Mouse (Mus musculus): ENCODE data around the gene Clec4a3. TPM values are rescaled to one million over a fixed set of nuclear protein-coding genes. Genes with fewer than 3 reads are reported as not detected.

Clec4a3 gene
- not detected in 2 replicates for total RNA-seq (2012; rRNA removed)
- polyA plus RNA-seq (2012; ENCODE audit: insufficient read depth in 1 of 2, insufficient read length in 2 of 2, low read depth in 1 of 2, low replicate concordance in 2 of 2, missing spikeins in 1 of 2) = not detected

- Histone ChIP-seq H3K4me1 (ENCODE audit: control insufficient read depth in 1 of 2, insufficient read depth in 2 of 2, low read length in 2 of 2) (no peaks in the 10 kb centered on the region), H3K4me3 (ENCODE audit: control insufficient read depth in 1 of 2, insufficient read depth in 1 of 2, low read depth in 2 of 2, low read length in 2 of 2) (no peak within 1 kb of the TSS), H3K9ac (ENCODE audit: control insufficient read depth, low read depth, low read length, poor library complexity, severe bottlenecking) (no peak within 1 kb of the TSS), H3K79me2 (ENCODE audit: control insufficient read depth, insufficient read depth, low read length, poor library complexity) (no peaks in the 10 kb centered on the region), H3K27ac (ENCODE audit: control insufficient read depth, low read depth, low read length) (no peak within 1 kb of the TSS), H3K9me3 (replicated peaks; ENCODE audit: insufficient read depth, low read length) (no peaks in the 10 kb centered on the region), H3K36me3 (ENCODE audit: control insufficient read depth in 1 of 2, insufficient read depth in 2 of 2, low read length in 2 of 2) (no peaks in the 10 kb centered on the region), H3K27me3 (ENCODE audit: control insufficient read depth in 1 of 2, insufficient read depth in 2 of 2, low read length in 2 of 2) (no peaks in the 10 kb centered on the region; a peak in 1 of 4 replicates)
- TF ChIP-seq MXI1 (IDR thresholded peaks at IDR 0.05; ENCODE audit: low read depth, low read length) = no peak
- TF ChIP-seq MEF2A (IDR thresholded peaks at IDR 0.05; ENCODE audit: extremely low read depth, insufficient replicate concordance, low read depth, low read length, poor library complexity, severe bottlenecking) = no peak
- TF ChIP-seq BHLHE40 (IDR thresholded peaks at IDR 0.05; ENCODE audit: borderline replicate concordance, low read depth, low read length) = no peak
- TF ChIP-seq JUND (IDR thresholded peaks at IDR 0.05; ENCODE audit: low read depth, low read length) = no peak
- no peak for TF ChIP-seq ZNF384 (IDR thresholded peaks at IDR 0.05; ENCODE audit: low read depth, low read length)
- no peak for TF ChIP-seq USF1 (IDR thresholded peaks at IDR 0.05; ENCODE audit: low read depth, low read length)
- no peak for TF ChIP-seq USF2 (IDR thresholded peaks at IDR 0.05; ENCODE audit: borderline replicate concordance in 1 of 2, insufficient read depth in 1 of 2, low read depth in 1 of 2, low read length in 2 of 2)
- TF ChIP-seq POLR2AphosphoS2 (IDR thresholded peaks at IDR 0.05; ENCODE audit: low read length) = no peak
- TF ChIP-seq MYB (IDR thresholded peaks at IDR 0.05; ENCODE audit: low read depth, low read length) = no peak
- TF ChIP-seq SIN3A (IDR thresholded peaks at IDR 0.05; ENCODE audit: low read length) = no peak
- TF ChIP-seq HCFC1 (IDR thresholded peaks at IDR 0.05; ENCODE audit: low read depth, low read length) = no peak
- no peak for TF ChIP-seq MAFK (IDR thresholded peaks at IDR 0.05; ENCODE audit: borderline replicate concordance, low read depth, low read length)
- no peak for TF ChIP-seq EP300 (IDR thresholded peaks at IDR 0.05; ENCODE audit: low read depth in 1 of 2, low read length in 2 of 2)
- no peak for TF ChIP-seq TBP (IDR thresholded peaks at IDR 0.05; ENCODE audit: low read depth, low read length)
- TF ChIP-seq NRF1 (IDR thresholded peaks at IDR 0.05; ENCODE audit: insufficient read depth, low read depth, low read length, poor library complexity, severe bottlenecking) = no peak
- TF ChIP-seq MYC (IDR thresholded peaks at IDR 0.05; ENCODE audit: low read depth, low read length) = no peak
- no peak for TF ChIP-seq RAD21 (IDR thresholded peaks at IDR 0.05; ENCODE audit: low read depth, low read length)
- no peak for TF ChIP-seq NELFE (IDR thresholded peaks at IDR 0.05; ENCODE audit: low read depth, low read length)
- peak; percentile 30 for DNase-seq (ENCODE audit: low read depth, low spot score)
Measured at GRCm38 (mm10) chr6:122952401-122952800, at the start of gene Clec4a3. TSS of gene Clec4a3 (plus strand) at chr6:122952515.

DNA sequence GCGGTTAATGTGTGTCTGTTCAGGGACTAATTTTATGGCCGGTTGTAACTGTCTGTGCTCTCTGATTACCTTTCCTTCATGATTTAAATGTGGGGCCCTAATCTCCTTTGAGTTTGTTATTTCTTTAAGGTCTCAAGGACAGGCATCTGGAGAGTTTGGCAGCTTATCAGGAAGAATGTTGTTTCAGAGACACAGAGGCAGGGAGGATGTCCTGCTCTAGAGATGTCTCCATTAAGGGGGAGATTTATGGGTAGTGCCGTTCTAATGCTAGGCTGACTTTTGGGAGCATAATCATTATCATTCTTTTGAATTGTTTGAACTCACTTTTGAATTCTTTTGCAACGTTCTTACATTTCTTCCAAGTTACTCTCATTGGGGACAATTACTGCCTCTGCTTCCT, 32.4 kb upstream of the Clec4a3 start:
- H3K27ac ChIP-seq (ENCODE audit: control insufficient read depth, low read depth, low read length) = no peak overlapping the region
- H3K79me2 ChIP-seq (ENCODE audit: control insufficient read depth, insufficient read depth, low read length, poor library complexity) = no peaks in the 10 kb centered on the region
- no peak overlapping the region for H3K9ac ChIP-seq (ENCODE audit: control insufficient read depth, low read depth, low read length, poor library complexity, severe bottlenecking)
- H3K36me3 ChIP-seq (ENCODE audit: control insufficient read depth in 1 of 2, insufficient read depth in 2 of 2, low read length in 2 of 2) = no peaks in the 10 kb centered on the region
- DNase-seq (ENCODE audit: low read depth, low spot score) = no peak
- H3K4me1 ChIP-seq (ENCODE audit: control insufficient read depth in 1 of 2, insufficient read depth in 2 of 2, low read length in 2 of 2) = no peaks in the 10 kb centered on the region
- H3K4me3 ChIP-seq (ENCODE audit: control insufficient read depth in 1 of 2, insufficient read depth in 1 of 2, low read depth in 2 of 2, low read length in 2 of 2) = no peak overlapping the region
- no peak for TF ChIP-seq SIN3A (IDR thresholded peaks at IDR 0.05; ENCODE audit: low read length)
- TF ChIP-seq TAL1 (IDR thresholded peaks at IDR 0.05; ENCODE audit: low read length) = peak; percentile 41
- no peak for TF ChIP-seq ZMIZ1 (IDR thresholded peaks at IDR 0.05; ENCODE audit: low read depth, low read length)
- no peak for TF ChIP-seq UBTF (IDR thresholded peaks at IDR 0.05; ENCODE audit: borderline replicate concordance, insufficient read depth, low read depth, low read length)
- no peak for TF ChIP-seq SMC3 (IDR thresholded peaks at IDR 0.05; ENCODE audit: low read depth, low read length)
- TF ChIP-seq E2F4 (IDR thresholded peaks at IDR 0.05; ENCODE audit: borderline replicate concordance, low read depth, low read length) = no peak
- no peak for TF ChIP-seq ELF1 (IDR thresholded peaks at IDR 0.05; ENCODE audit: low read depth, low read length)
- TF ChIP-seq POLR2AphosphoS2 (IDR thresholded peaks at IDR 0.05; ENCODE audit: low read length) = no peak
- H3K27me3 ChIP-seq (ENCODE audit: control insufficient read depth in 1 of 2, insufficient read depth in 2 of 2, low read length in 2 of 2) = peaks cover 0 to 2% of the 10 kb centered on the region in 2 experiments; a peak in 3 of 4 replicates
- H3K9me3 ChIP-seq (replicated peaks; ENCODE audit: insufficient read depth, low read length) = no peaks in the 10 kb centered on the region

All from MEL (cell line).